Mouse (Mus musculus) fat pad, adult 2 months (tissue): Measurements from ENCODE around the gene Sae1.

Experiments used
- DNase-seq: peaks from one replicate; pipeline ENCODE4 v3.0.0-alpha.2; 2011; ENCODE audit warnings: low read depth, low spot score; ENCODE audit errors: extremely low read depth

Gene Sae1

GRCm38 (mm10) chr7:16387160-16388041, at the start of gene Sae1:
Gene Sae1 (minus strand): TSS chr7:16387806.
- no peak for DNase-seq

- DNase-seq: no peak
Measured at GRCm38 (mm10) chr7:16435088-16435487, 47.5 kb upstream of the Sae1 start.

- DNase-seq: no peak
Measured at GRCm38 (mm10) chr7:16433352-16433971, 45.9 kb upstream of the Sae1 start.

GRCm38 (mm10) chr7:16426129-16426729, 38.6 kb upstream of the Sae1 start:
- no peak for DNase-seq

GRCm38 (mm10) chr7:16425721-16426120, 38.1 kb upstream of the Sae1 start:
- DNase-seq: no peak

GRCm38 (mm10) chr7:16423731-16424130, 36.1 kb upstream of the Sae1 start:
- no peak for DNase-seq

GRCm38 (mm10) chr7:16422222-16422856, 34.7 kb upstream of the Sae1 start:
- DNase-seq: no peak

- no peak for DNase-seq
Measured at GRCm38 (mm10) chr7:16420493-16421118, 33.0 kb upstream of the Sae1 start.

- DNase-seq: no peak
Measured at GRCm38 (mm10) chr7:16418713-16419112, 31.1 kb upstream of the Sae1 start.

GRCm38 (mm10) chr7:16417141-16417771, 29.6 kb upstream of the Sae1 start:
- DNase-seq: no peak

- DNase-seq: no peak
Measured at GRCm38 (mm10) chr7:16415426-16415825, 27.8 kb upstream of the Sae1 start.

GRCm38 (mm10) chr7:16412930-16413329, 25.3 kb upstream of the Sae1 start:
- DNase-seq: no peak

- DNase-seq: no peak
Measured at GRCm38 (mm10) chr7:16412220-16412896, 24.8 kb upstream of the Sae1 start.

- DNase-seq: no peak
Measured at GRCm38 (mm10) chr7:16411100-16411499, 23.5 kb upstream of the Sae1 start.

- DNase-seq: no peak
Measured at GRCm38 (mm10) chr7:16406978-16407377, 19.4 kb upstream of the Sae1 start.

- peak; percentile 49 for DNase-seq
Measured at GRCm38 (mm10) chr7:16405516-16406351, 18.1 kb upstream of the Sae1 start.

GRCm38 (mm10) chr7:16405073-16405455, 17.5 kb upstream of the Sae1 start:
- DNase-seq: no peak

- no peak for DNase-seq
Measured at GRCm38 (mm10) chr7:16404315-16405072, 16.9 kb upstream of the Sae1 start.
